Mouse (Mus musculus) midbrain, postnatal 0 days (tissue): ENCODE measurements around the gene Stxbp2. TPM values are rescaled to one million over a fixed set of nuclear protein-coding genes. Genes with fewer than 3 reads are reported as not detected.

Source experiments
- ATAC-seq: fragments of 200-750 bp; cut with Nextera tagmentation; 2 replicates; pipeline ENCODE4 v1.8.0; 2017; ENCODE audit warnings: moderate number of reproducible peaks, mild to moderate bottlenecking, moderate TSS enrichment, moderate library complexity; ENCODE audit not compliant: low FRiP score
- DNase-seq: peaks from one replicate; pipeline ENCODE4 v3.0.0-alpha.2; 2015; ENCODE audit warnings: low spot score
- H3K27ac ChIP-seq: fragments of 300-500 bp; sonication (generic); 2 replicates; pipeline ENCODE4 v1.5.1; 2014; ENCODE audit warnings: low read depth, mild to moderate bottlenecking, low read length, mixed read lengths
- H3K27me3 ChIP-seq: fragments of 300-500 bp; sonication (generic); 2 replicates; pipeline ENCODE4 v1.6.1; 2014; ENCODE audit warnings: low read length, control low read depth, mixed read lengths; ENCODE audit not compliant: insufficient read depth
- H3K36me3 ChIP-seq: fragments of 300-500 bp; sonication (generic); 2 replicates; pipeline ENCODE4 v1.6.1; 2014; ENCODE audit warnings: low read length, control low read depth, mixed read lengths; ENCODE audit not compliant: insufficient read depth
- H3K4me1 ChIP-seq: fragments of 300-500 bp; sonication (generic); 2 replicates; pipeline ENCODE4 v1.6.1; 2014; ENCODE audit warnings: mild to moderate bottlenecking, control low read depth, antibody characterized with exemption, low read length, mixed read lengths; ENCODE audit not compliant: insufficient read depth
- H3K4me2 ChIP-seq: fragments of 300-500 bp; sonication (generic); 2 replicates; pipeline ENCODE4 v1.6.1; 2014; ENCODE audit warnings: low read depth, mild to moderate bottlenecking, low read length, mixed read lengths; ENCODE audit not compliant: poor library complexity, severe bottlenecking
- H3K4me3 ChIP-seq: fragments of 300-500 bp; sonication (generic); 2 replicates; pipeline ENCODE4 v1.5.1; 2014; ENCODE audit warnings: low read depth, mild to moderate bottlenecking, low read length, moderate library complexity
- H3K9ac ChIP-seq: fragments of 300-500 bp; sonication (generic); replicated peaks from 2 replicates; pipeline ENCODE4 v1.6.1; 2014; ENCODE audit warnings: mild to moderate bottlenecking, low read length, moderate library complexity, mixed read lengths; ENCODE audit not compliant: poor library complexity, severe bottlenecking
- H3K9me3 ChIP-seq: fragments of 300-500 bp; sonication (generic); 2 replicates; pipeline ENCODE4 v1.6.1; 2016; ENCODE audit warnings: low read length, control low read depth
- CTCF ChIP-seq: IDR thresholded peaks from 2 replicates; pipeline ENCODE4 v1.5.1; 2016; ENCODE audit warnings: antibody characterized with exemption, mild to moderate bottlenecking
- WGBS: fragments of 180-500 bp; shearing (Covaris S2); extraction: QIAGEN DNeasy Blood & Tissue Kit; methylation state at CpG from one replicate; pipeline ENCODE4 v1.1.7; 2014; 5-methylcytosine and 5-hydroxymethylcytosine counted together
- polyA plus RNA-seq: library from polyadenylated mRNA; unstranded; fragments of >200 nt; fragmentation: Nextera tagmentation; extraction: Ambion mirVana; gene quantifications from 2 replicates; pipeline ENCODE4 v1.2.1, GENCODE M21; 2015
- total RNA-seq: library from RNA; depleted of rRNA; stranded (reverse); fragments of >200 nt; gene quantifications from 2 replicates; pipeline ENCODE4 v1.2.3, GENCODE M21; 2014

Gene Stxbp2
- total and polyA plus RNA-seq, 2 experiments from 2014 or later, result 23.1 to 44.2 TPM

DNA sequence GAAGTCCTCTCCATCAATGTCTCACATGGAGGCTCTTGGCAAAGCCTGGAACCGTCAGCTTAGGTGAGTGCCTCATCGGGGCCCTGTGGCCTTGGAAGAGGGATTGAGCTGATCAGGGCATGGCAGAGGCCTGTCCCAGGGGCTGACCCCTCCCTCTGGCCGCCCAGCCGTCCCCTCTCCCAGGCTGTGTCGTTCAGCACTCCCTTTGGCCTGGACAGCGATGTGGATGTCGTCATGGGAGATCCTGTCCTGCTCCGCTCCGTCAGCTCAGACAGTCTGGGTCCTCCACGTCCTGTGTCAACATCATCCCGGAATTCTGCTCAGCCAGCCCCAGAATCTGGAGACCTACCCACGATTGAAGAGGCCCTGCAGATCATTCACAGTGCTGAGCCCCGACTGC lies 27.3 kb upstream of the Stxbp2 start:
- DNase-seq, result no peak
- WGBS, result 77% methylated on average over 13 of the region's 13 CpGs

DNA sequence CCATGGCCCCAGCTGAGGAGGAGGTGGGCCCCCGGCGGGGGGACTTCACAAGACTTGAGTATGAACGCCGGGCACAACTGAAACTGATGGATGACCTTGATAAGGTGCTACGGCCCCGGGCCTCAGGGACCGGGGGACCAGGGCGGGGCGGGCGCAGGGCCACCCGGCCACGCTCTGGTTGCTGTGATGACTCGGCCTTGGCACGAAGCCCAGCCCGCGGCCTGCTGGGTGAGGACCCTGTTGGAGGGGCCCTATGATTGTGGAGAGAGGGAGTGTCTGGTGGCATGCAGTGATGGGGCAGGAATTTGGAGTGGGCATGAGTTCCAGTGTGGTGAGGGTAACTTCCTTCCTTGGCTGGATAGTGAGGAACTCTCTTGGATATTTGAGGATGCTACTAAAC lies 24.2 kb upstream of the Stxbp2 start:
- no peaks in the 10 kb centered on the region for H3K4me1 ChIP-seq
- 89% methylated on average over 16 of the region's 16 CpGs for WGBS
- DNase-seq (no peak), ATAC-seq (no peak)
- H3K36me3 ChIP-seq, result peaks cover 90% of the 10 kb centered on the region
- H3K4me2 ChIP-seq, result no peak overlapping the region
- H3K27me3 ChIP-seq, result no peaks in the 10 kb centered on the region
- no peak for TF ChIP-seq CTCF
- no peak overlapping the region for H3K9ac ChIP-seq
- no peak overlapping the region for H3K4me3 ChIP-seq
- H3K27ac ChIP-seq, result no peak overlapping the region
- H3K9me3 ChIP-seq, result no peaks in the 10 kb centered on the region

More for the DNA sequence above, 27.3 kb upstream of the Stxbp2 start:
- Histone ChIP-seq H3K4me2 (no peak overlapping the region), H3K4me3 (no peak overlapping the region), H3K4me1 (no peaks in the 10 kb centered on the region), H3K27ac (no peak overlapping the region), H3K9ac (no peak overlapping the region), H3K27me3 (no peaks in the 10 kb centered on the region), H3K9me3 (no peaks in the 10 kb centered on the region), H3K36me3 (peaks cover 79% of the 10 kb centered on the region)
- no peak for TF ChIP-seq CTCF
- ATAC-seq, result no peak

DNA sequence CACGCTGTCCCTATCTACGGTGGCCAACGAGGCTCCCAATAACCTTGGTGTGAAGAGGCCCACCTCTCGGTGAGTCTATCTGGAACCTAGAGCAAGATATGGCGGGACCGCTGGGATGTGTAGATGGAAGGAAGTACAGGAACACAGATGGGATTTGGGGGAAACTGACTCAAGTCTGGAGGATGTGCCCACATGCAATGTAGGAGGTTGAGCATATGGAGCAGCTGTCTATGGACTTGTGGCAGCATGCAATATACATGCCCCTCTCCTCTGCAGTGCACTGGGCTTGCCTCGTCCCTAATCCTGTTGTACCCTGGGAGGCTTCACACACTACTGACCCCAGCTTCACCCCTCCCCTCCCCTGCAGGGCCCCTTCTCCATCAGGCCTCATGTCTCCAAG lies 22.9 kb upstream of the Stxbp2 start:
- no peak for DNase-seq
- TF ChIP-seq CTCF, result no peak
- no peak overlapping the region for H3K9ac ChIP-seq
- H3K36me3 ChIP-seq, result peaks cover 90% of the 10 kb centered on the region
- H3K4me3 ChIP-seq, result no peak overlapping the region
- no peaks in the 10 kb centered on the region for H3K4me1 ChIP-seq
- no peaks in the 10 kb centered on the region for H3K9me3 ChIP-seq
- WGBS, result 85% methylated on average over 7 of the region's 7 CpGs
- no peak overlapping the region for H3K27ac ChIP-seq
- no peak overlapping the region for H3K4me2 ChIP-seq
- no peaks in the 10 kb centered on the region for H3K27me3 ChIP-seq
- ATAC-seq, result no peak

DNA sequence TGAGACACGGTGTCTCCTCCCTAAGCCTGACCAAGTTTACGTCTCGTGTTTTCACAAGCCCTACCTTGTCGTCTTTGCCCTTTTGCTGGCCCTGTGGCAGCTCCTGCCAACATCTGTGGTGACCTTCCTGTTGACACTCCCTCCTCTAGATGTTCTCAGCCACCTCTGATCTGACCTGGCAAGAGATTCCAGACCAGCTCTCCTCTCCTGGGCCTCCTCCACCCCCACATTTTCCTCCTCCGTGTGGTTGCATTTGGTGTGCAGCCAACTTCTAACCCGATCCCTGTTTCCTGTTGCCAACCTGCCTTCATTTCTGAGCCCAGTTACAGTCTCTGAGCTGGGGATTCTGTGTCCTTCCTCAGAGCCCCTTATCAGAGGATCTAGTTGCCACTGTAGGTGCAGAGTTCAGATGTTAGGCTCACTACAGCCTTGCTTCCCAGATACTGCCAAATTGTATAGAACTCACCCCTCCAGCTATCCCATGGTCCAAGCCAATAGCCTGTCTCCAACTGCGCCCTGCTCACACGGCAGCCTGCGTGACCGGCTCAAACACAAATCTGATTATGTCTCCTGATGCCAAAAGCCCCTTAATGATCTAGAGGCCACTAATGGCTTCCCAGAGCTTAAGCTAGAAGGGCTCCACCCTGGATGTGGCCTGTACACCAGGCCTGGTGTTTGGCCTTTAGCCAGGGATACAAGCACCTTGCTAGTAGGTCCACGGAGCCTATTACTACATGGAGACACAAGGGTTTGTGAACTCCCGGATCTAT lies 21.5 kb upstream of the Stxbp2 start:
- DNase-seq (no peak), ATAC-seq (no peak)
- H3K4me1 ChIP-seq, result no peaks in the 10 kb centered on the region
- no peak for TF ChIP-seq CTCF
- no peak overlapping the region for H3K27ac ChIP-seq
- no peak overlapping the region for H3K4me3 ChIP-seq
- peaks cover 89% of the 10 kb centered on the region for H3K36me3 ChIP-seq
- H3K4me2 ChIP-seq, result no peak overlapping the region
- H3K27me3 ChIP-seq, result no peaks in the 10 kb centered on the region
- H3K9me3 ChIP-seq, result no peaks in the 10 kb centered on the region
- H3K9ac ChIP-seq, result no peak overlapping the region
- WGBS, result 88% methylated on average over 12 of the region's 12 CpGs

DNA sequence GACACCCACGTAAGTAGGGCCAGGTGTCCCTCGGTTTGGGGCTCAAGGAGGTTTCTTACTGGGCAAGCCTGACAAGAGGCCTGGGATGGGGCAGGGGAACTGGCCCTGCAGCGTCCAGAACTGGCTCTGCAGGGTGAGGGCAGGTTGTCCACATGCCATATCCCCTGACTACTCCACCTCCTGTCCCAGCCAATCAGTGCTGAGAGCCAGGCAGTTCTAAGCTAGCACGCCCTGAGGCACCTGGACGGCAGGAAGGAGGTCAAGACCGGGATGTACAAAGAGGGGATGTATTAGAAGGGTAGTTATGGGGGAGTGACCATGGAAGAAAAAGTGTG lies 21.0 kb upstream of the Stxbp2 start:
- WGBS, result 82% methylated on average over 6 of the region's 6 CpGs
- no peak overlapping the region for H3K4me3 ChIP-seq
- no peak overlapping the region for H3K4me2 ChIP-seq
- H3K36me3 ChIP-seq, result peaks cover 89% of the 10 kb centered on the region
- no peak for TF ChIP-seq CTCF
- no peak for ATAC-seq
- H3K27me3 ChIP-seq, result no peaks in the 10 kb centered on the region
- DNase-seq, result no peak
- H3K27ac ChIP-seq, result no peak overlapping the region
- no peaks in the 10 kb centered on the region for H3K4me1 ChIP-seq
- no peaks in the 10 kb centered on the region for H3K9me3 ChIP-seq
- no peak overlapping the region for H3K9ac ChIP-seq

DNA sequence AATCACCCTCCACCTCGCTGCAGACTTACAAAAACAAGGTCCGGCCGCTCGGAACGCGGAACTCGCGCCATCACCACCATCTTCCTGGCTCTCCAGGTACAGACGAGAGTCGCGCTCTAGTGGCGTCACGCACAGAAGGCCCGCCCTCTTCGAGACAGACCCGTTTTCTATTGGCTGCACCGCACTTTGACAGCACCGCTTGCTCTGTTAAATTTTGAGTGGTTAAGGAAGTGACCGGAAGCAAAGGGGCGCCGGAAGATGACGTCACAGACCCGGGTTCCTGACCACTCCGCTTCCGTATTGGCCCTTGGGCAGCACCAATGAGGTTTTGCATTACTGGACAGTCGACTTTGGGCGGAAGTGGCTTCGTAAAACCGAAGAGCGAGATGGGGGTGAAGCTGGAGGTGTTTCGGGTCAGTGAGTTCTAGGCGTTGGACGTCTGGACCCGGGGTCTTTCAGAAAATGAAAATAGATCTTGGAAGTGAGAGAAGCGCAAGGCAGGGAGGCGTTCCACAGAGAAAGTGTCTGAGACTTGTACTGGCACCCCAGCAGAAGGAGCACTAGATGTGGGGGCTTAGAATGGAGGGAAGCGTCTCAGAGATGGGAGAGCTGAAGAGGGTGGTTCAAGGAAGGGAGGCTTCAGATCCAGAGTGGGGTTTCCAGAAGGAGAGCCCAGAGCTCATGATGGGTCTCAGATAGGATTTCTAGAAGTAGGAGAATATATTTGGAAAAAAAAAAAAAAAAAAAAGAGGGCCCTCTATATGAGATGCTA lies 9.4 kb upstream of the Stxbp2 start, which contains the start of the genes Xab2 and Pet100:
TSS of gene Xab2 (minus strand) at position 118 of the 772 bp plus-strand sequence.
TSS of gene Pet100 (plus strand) at position 350 of the 772 bp plus-strand sequence.
- Histone ChIP-seq H3K9me3 (no peaks in the 10 kb centered on the region), H3K36me3 (peaks cover 8% of the 10 kb centered on the region; the same call in 1 of the 2 replicates), H3K27me3 (no peaks in the 10 kb centered on the region), H3K4me1 (peaks cover 6% of the 10 kb centered on the region; the same call in 1 of the 2 replicates), H3K4me2 (peak within 1 kb of the TSS; percentile 86), H3K27ac (no peak within 1 kb of the TSS), H3K9ac (peak within 1 kb of the TSS; percentile 84), H3K4me3 (peak within 1 kb of the TSS; percentile 87)
- TF ChIP-seq CTCF, result 0 out of 2 replicates have a peak, but pooled peaks have one; percentile 3
- ATAC-seq (peak; percentile 96), DNase-seq (peak; percentile 100)
- WGBS, result under 1% methylated on average over 37 of the region's 37 CpGs
